Mouse (Mus musculus) embryonic facial prominence, embryonic 14.5 days (tissue): ENCODE measurements around the gene Pdpk1. TPM values are rescaled to one million over a fixed set of nuclear protein-coding genes. Genes with fewer than 3 reads are reported as not detected.

Source experiments
- ATAC-seq: fragments of 200-750 bp; cut with Nextera tagmentation; 2 replicates; pipeline ENCODE4 v1.8.0; 2017; ENCODE audit warnings: low read depth, moderate number of reproducible peaks, moderate TSS enrichment
- DNase-seq: peaks from one replicate; pipeline ENCODE4 v3.0.0-alpha.2; 2015; ENCODE audit warnings: low spot score
- H3K27ac ChIP-seq: fragments of 300-500 bp; sonication (generic); replicated peaks from 2 replicates; pipeline ENCODE4 v1.5.1; 2014; ENCODE audit warnings: low read depth, mild to moderate bottlenecking, low read length, moderate library complexity
- H3K27me3 ChIP-seq: fragments of 300-500 bp; sonication (generic); replicated peaks from 2 replicates; pipeline ENCODE4 v1.6.1; 2014; ENCODE audit warnings: low read length; ENCODE audit not compliant: control insufficient read depth, insufficient read depth
- H3K36me3 ChIP-seq: fragments of 300-500 bp; sonication (generic); 2 replicates; pipeline ENCODE4 v1.6.1; 2014; ENCODE audit warnings: low read length, mixed read lengths; ENCODE audit not compliant: control insufficient read depth, insufficient read depth
- H3K4me1 ChIP-seq: fragments of 300-500 bp; sonication (generic); 2 replicates; pipeline ENCODE4 v1.6.1; 2014; ENCODE audit warnings: antibody characterized with exemption, low read length; ENCODE audit not compliant: control insufficient read depth, insufficient read depth
- H3K4me2 ChIP-seq: fragments of 300-500 bp; sonication (generic); 2 replicates; pipeline ENCODE4 v1.6.1; 2014; ENCODE audit warnings: low read depth, mild to moderate bottlenecking, low read length, moderate library complexity, mixed read lengths
- H3K4me3 ChIP-seq: fragments of 300-500 bp; sonication (generic); 2 replicates; pipeline ENCODE4 v1.5.1; 2014; ENCODE audit warnings: low read depth, mild to moderate bottlenecking, low read length
- H3K9ac ChIP-seq: fragments of 300-500 bp; sonication (generic); 2 replicates; pipeline ENCODE4 v1.6.1; 2014; ENCODE audit warnings: low read depth, mild to moderate bottlenecking, low read length, moderate library complexity, mixed read lengths
- H3K9me3 ChIP-seq: fragments of 300-500 bp; sonication (generic); 2 replicates; pipeline ENCODE4 v1.6.1; 2016; ENCODE audit warnings: low read length; ENCODE audit not compliant: control insufficient read depth
- WGBS: fragments of 180-500 bp; shearing (Covaris S2); extraction: QIAGEN DNeasy Blood & Tissue Kit; methylation state at CpG from one replicate; pipeline ENCODE4 v1.1.7; 2014; 5-methylcytosine and 5-hydroxymethylcytosine counted together
- polyA plus RNA-seq: library from polyadenylated mRNA; unstranded; fragments of >200 nt; fragmentation: Nextera tagmentation; extraction: Ambion mirVana; gene quantifications from 2 replicates; pipeline ENCODE4 v1.2.1, GENCODE M21; 2014

Gene Pdpk1
- polyA plus RNA-seq, 1 experiment from 2014 or later, result 46.3 TPM

DNA sequence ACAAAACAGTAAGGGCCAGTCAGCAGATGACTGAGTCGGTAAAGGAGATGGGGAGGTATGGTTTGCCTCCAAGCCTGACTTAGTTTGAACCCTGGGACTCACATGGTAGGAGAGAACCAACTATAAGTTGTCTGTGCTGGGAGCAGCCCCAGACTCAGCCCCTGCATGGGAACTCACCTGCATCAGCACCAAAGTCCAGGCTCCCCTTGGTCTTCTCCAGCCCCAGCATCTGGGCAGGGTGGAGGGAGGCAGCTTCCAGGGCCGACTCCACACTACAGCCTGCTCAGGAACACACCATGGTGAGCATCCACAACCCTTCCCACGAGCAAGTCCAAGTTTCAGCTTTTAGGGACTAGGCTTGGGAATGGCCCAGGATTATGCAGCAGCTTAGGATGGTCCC lies 5.7 kb upstream of the Pdpk1 start:
- Histone ChIP-seq H3K27me3 (no peaks in the 10 kb centered on the region), H3K4me3 (no peak overlapping the region), H3K9me3 (no peaks in the 10 kb centered on the region), H3K9ac (no peak overlapping the region), H3K27ac (no peak overlapping the region), H3K4me2 (no peak overlapping the region), H3K4me1 (peaks cover 4% of the 10 kb centered on the region; the same call in 1 of the 2 replicates), H3K36me3 (peaks cover 36% of the 10 kb centered on the region; the same call in 1 of the 2 replicates)
- 91% methylated on average over 3 of the region's 3 CpGs for WGBS
- DNase-seq, result no peak
- no peak for ATAC-seq

- no peak overlapping the region for H3K4me3 ChIP-seq
- peaks cover 36% of the 10 kb centered on the region; the same call in 1 of the 2 replicates for H3K36me3 ChIP-seq
- no peak overlapping the region for H3K27ac ChIP-seq
- no peak for DNase-seq
- H3K4me1 ChIP-seq, result peaks cover 6% of the 10 kb centered on the region; the same call in 1 of the 2 replicates
- no peak overlapping the region for H3K4me2 ChIP-seq
- ATAC-seq, result no peak
- H3K9me3 ChIP-seq, result no peaks in the 10 kb centered on the region
- 89% methylated on average over 9 of the region's 9 CpGs for WGBS
- no peak overlapping the region for H3K9ac ChIP-seq
- no peaks in the 10 kb centered on the region for H3K27me3 ChIP-seq
These were observed 5.0 kb upstream of the Pdpk1 start for GRCm38 (mm10) chr17:24155742-24156141.

- WGBS, result 78% methylated on average over 3 of the region's 3 CpGs
- H3K9ac ChIP-seq, result no peak overlapping the region
- no peak for ATAC-seq
- peaks cover 36% of the 10 kb centered on the region; the same call in 1 of the 2 replicates for H3K36me3 ChIP-seq
- no peak overlapping the region for H3K4me3 ChIP-seq
- no peak overlapping the region for H3K27ac ChIP-seq
- DNase-seq, result no peak
- H3K27me3 ChIP-seq, result no peaks in the 10 kb centered on the region
- no peak overlapping the region for H3K4me2 ChIP-seq
- peaks cover 6% of the 10 kb centered on the region; the same call in 1 of the 2 replicates for H3K4me1 ChIP-seq
- H3K9me3 ChIP-seq, result no peaks in the 10 kb centered on the region
These were observed 3.7 kb upstream of the Pdpk1 start for GRCm38 (mm10) chr17:24154463-24154862.

DNA sequence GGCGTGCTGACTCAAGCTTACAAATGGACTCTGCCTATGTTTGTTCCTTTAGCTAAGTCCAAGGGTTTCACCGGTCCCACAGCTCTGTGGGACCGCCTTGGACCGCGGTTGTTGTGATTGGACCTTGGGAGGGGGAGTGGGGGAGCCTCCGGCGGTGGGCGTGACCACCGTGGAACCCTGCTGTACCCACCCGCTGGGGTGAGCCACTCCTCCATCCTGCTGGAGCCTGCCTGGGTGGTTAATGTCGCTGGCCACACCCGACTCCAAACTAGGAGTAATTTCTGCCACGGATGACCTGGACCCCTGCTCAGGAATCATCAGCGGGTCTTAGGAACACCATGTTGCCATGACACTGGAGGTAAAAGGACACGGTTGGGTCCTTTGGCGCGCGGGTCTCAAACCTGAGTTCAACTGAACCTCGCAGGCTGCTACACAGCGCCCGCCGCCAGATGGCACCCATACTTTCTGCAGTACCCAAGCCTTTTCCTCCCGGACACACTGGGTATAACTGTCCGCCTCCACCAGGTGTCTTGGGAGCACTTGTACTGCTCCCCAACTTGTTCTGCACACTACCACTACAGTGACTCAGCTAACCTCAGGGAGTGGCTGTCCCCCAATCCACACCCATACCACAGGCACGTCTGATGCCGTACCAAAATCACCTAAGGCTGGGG lies 1.3 kb upstream of the Pdpk1 start:
- peak overlapping the region; percentile 44 for H3K4me3 ChIP-seq
- H3K4me1 ChIP-seq, result peaks cover 6% of the 10 kb centered on the region; the same call in 1 of the 2 replicates
- H3K36me3 ChIP-seq, result peaks cover 26% of the 10 kb centered on the region; the same call in 1 of the 2 replicates
- ATAC-seq (peak; percentile 91), DNase-seq (peak; percentile 90)
- no peaks in the 10 kb centered on the region for H3K9me3 ChIP-seq
- H3K4me2 ChIP-seq, result peak overlapping the region; percentile 80
- H3K27ac ChIP-seq, result no peak overlapping the region
- peak overlapping the region; percentile 60 for H3K9ac ChIP-seq
- no peaks in the 10 kb centered on the region for H3K27me3 ChIP-seq
- under 1% methylated on average over 26 of the region's 26 CpGs for WGBS

GRCm38 (mm10) chr17:24151382-24151781 lies 658 bp upstream of the Pdpk1 start:
- ATAC-seq (no peak), DNase-seq (no peak)
- Histone ChIP-seq H3K9me3 (no peaks in the 10 kb centered on the region), H3K27ac (no peak overlapping the region), H3K36me3 (peaks cover 20% of the 10 kb centered on the region; the same call in 1 of the 2 replicates), H3K9ac (peak overlapping the region; percentile 60), H3K4me1 (peaks cover 6% of the 10 kb centered on the region; the same call in 1 of the 2 replicates), H3K4me3 (peak overlapping the region; percentile 44), H3K27me3 (no peaks in the 10 kb centered on the region), H3K4me2 (peak overlapping the region; percentile 80)
- WGBS, result 8% methylated on average over 7 of the region's 7 CpGs

DNA sequence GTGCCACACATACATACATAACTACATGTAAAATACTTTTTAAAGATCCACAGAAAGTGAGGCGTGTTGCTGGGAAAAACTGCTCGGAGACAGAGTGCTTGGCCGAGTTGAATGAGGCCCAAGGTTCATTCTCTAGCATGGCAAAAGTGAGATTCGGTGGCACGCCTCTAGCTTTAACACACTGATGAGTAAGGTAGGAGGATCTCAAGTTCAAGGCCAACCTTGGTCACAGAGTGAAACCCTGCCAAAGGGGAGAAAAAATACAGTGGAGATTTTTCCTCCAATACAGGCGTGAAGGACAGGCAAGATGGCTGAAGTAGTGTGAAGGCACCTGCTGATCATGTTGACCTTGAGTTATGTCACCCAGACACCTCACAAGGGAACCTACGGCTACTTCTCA lies 1.3 kb downstream of the Pdpk1 start:
- Histone ChIP-seq H3K27me3 (no peaks in the 10 kb centered on the region), H3K36me3 (0 out of 2 replicates have a peak, but pooled peaks cover 4% of the 10 kb centered on the region), H3K9ac (no peak overlapping the region), H3K4me2 (no peak overlapping the region), H3K27ac (no peak overlapping the region), H3K4me1 (peaks cover 6% of the 10 kb centered on the region; the same call in 1 of the 2 replicates), H3K9me3 (no peaks in the 10 kb centered on the region), H3K4me3 (no peak overlapping the region)
- no peak for ATAC-seq
- DNase-seq, result no peak
- 84% methylated on average over 7 of the region's 7 CpGs for WGBS

DNA sequence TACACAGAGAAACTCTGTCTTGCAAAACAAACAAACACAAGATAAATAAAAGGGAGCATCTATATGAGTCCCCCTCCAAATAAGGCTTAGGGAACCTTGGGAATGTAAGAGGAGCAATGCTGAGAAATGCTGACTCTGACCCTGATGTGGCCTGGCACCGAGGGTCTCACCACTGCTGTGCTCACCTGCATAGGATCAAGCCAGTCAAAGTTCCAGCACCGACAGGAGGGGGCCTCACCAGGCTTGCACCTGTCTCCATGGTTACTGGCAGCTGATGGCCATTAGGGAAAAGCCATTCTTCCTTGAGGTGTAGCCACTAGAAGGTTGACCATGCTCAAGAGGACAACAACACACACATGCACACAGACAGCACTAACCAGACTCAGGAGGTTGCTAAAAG lies 7.8 kb downstream of the Pdpk1 start:
- Histone ChIP-seq H3K4me1 (peaks cover 7% of the 10 kb centered on the region), H3K4me2 (no peak overlapping the region), H3K4me3 (no peak overlapping the region), H3K27me3 (no peaks in the 10 kb centered on the region), H3K27ac (no peak overlapping the region), H3K9me3 (no peaks in the 10 kb centered on the region), H3K36me3 (no peaks in the 10 kb centered on the region), H3K9ac (no peak overlapping the region)
- ATAC-seq (no peak), DNase-seq (no peak)
- WGBS, result 29% methylated on average over 2 of the region's 2 CpGs

DNA sequence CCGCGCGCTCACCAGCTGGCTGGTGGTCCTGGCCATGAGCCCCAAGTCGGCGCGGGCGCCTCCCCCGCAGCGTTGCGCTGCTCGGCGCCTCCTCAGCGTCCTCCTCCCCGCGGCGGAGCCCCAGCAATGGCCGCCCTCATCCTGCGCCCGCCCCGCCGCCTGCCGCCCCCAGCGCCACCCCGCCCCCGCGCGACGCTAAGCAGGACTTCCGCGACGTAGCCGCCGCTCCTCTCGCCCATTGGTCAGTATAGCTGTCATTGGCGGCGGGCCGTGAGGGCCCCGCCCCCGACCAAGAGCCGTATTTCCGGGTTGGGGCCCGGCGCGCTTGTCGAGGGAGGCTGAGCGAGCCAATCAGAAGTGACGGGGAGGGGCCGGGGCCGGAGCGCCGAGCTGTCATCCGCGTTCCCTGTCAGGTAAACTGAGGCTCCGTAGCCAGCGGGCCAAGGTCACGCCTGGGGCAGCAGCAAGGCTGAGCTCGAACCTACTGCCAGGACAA lies 9.3 kb downstream of the Pdpk1 start:
- H3K4me1 ChIP-seq, result peaks cover 7% of the 10 kb centered on the region
- H3K9ac ChIP-seq, result peak overlapping the region; percentile 93
- H3K9me3 ChIP-seq, result no peaks in the 10 kb centered on the region
- H3K27me3 ChIP-seq, result no peaks in the 10 kb centered on the region
- H3K4me2 ChIP-seq, result peak overlapping the region; percentile 81
- DNase-seq, result peak; percentile 98
- no peaks in the 10 kb centered on the region for H3K36me3 ChIP-seq
- peak overlapping the region; percentile 97 for H3K4me3 ChIP-seq
- ATAC-seq, result peak; percentile 98
- under 1% methylated on average over 23 of the region's 57 CpGs for WGBS
- peak overlapping the region; percentile 87 for H3K27ac ChIP-seq
